Mouse (Mus musculus): ENCODE measurements around the gene Hist1h2bn.

- TF ChIP-seq CTCF (IDR thresholded peaks at IDR 0.05; ENCODE audit: borderline replicate concordance, control insufficient read depth, extremely low read depth, insufficient read depth, low read length, poor library complexity): no peak
- TF ChIP-seq POLR2A (IDR thresholded peaks at IDR 0.05; ENCODE audit: control insufficient read depth, extremely low read depth, insufficient read depth, low read length, poor library complexity): no peak
These were observed 25.9 kb upstream of the Hist1h2bn start for GRCm38 (mm10) chr13:21727948-21728572.

Data from thymus, adult 2 months (tissue).